Mouse (Mus musculus) kidney, adult 2 months (tissue): ENCODE data around the gene C2cd4a.

ENCODE experiments used
- CTCF ChIP-seq: fragments of 200-500 bp; conservative IDR thresholded peaks from 2 replicates; pipeline ENCODE4 v1.5.1; 2011; ENCODE audit warnings: low read depth, mild to moderate bottlenecking, control low read depth, low read length, moderate library complexity, mixed read lengths; ENCODE audit not compliant: insufficient read depth, insufficient read length
- POLR2A ChIP-seq: fragments of 200-500 bp; IDR thresholded peaks from one replicate; pipeline ENCODE4 v1.6.1; 2011; ENCODE audit warnings: low read depth, low read length, control low read depth

- TF ChIP-seq POLR2A (no peak), CTCF (no peak)
Measured at GRCm38 (mm10) chr9:67849846-67850245, 17.7 kb upstream of the C2cd4a start.
